9 mouse cellular contexts compared by ENCODE assay signal in the genomic region with DNA sequence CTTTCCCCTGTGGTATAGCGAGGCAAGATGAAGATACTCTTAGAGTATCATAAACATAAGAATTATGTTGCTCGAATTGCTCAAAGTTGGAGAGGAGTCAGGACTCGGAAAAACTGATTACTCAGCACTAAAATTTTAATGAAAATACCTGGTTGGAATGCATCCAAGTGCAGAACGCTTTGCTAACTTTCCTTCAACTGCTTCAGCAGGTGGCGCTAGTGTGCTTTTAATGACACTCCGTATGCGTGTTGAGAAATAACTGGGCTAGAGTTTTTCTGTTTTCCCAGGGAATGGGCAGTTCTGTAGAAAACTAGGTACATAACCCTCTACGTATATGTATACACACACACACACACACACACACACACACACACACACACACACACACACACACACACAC.
DNase-seq lines count a peak whose midpoint lies in the region; ATAC-seq and TF ChIP-seq lines count a peak whose summit lies in the region.
"Had no signal": no experiment of that assay in that cellular context is flagged by ENCODE, and none has a peak within 500 bp of the region (broad histone marks: within the 10 kb centered on the region; RNA-seq: fewer than 3 reads in every experiment).

No protein-coding gene starts in this region.

- peak; percentile 1 for DNase-seq in CD4-positive, CD25-positive, alpha-beta regulatory T cell, adult 2 months (ENCODE audit: low read depth, low spot score)
- peak; percentile 36 to 40 for DNase-seq in adrenal gland, adult 18-20 months (ENCODE audit: low spot score in 2 of 2)
- peak; percentile 59 for DNase-seq in embryo, embryonic 11.5 days (ENCODE audit: low read depth, low spot score)
- peak; percentile 29 to 66 for DNase-seq in layer of hippocampus, adult 2 months (ENCODE audit: low spot score in 2 of 2)
- peak; percentile 61 for DNase-seq in lung, postnatal 14 days
- DNase-seq in right cerebral cortex, postnatal 14 days: peak; percentile 81

- H3K27ac ChIP-seq in layer of hippocampus, adult 2 months: no peak overlapping the region
- H3K27ac ChIP-seq: limb, embryonic 15.5 days had no signal

- peak; percentile 84 for TF ChIP-seq CTCF in layer of hippocampus, adult 2 months (conservative IDR thresholded peaks at IDR 0.05)

- ATAC-seq in CD4-positive, CD25-positive, alpha-beta regulatory T cell, adult 4 months: no peak
- peak; percentile 37 to 42; a peak in 1 of 4 replicates for ATAC-seq in hematopoietic stem cell, adult 5-6 weeks (replicated peaks in 1 of 2; ENCODE audit: insufficient read depth in 1 of 2, low FRiP score in 2 of 2, low TSS enrichment in 1 of 2, low read depth in 1 of 2, poor library complexity in 2 of 2, severe bottlenecking in 2 of 2)

- H3K4me3 ChIP-seq in layer of hippocampus, adult 2 months: no peak overlapping the region
- H3K4me3 ChIP-seq: limb, embryonic 15.5 days had no signal

Comparison
In these comparisons a context has a peak if more than half of its experiments do, and no peak if none do; other contexts are left out.
1. DNase-seq: peak in every context shown above with its lines; median percentile 81 in right cerebral cortex, postnatal 14 days; 61 in lung, postnatal 14 days; 59 in embryo, embryonic 11.5 days; 48 in layer of hippocampus, adult 2 months; 38 in adrenal gland, adult 18-20 months; 1 in CD4-positive, CD25-positive, alpha-beta regulatory T cell, adult 2 months.